Mouse (Mus musculus) spleen, adult 12 weeks (tissue): ENCODE measurements at regions not wholly inside any gene's neighbourhood (a gene's known extent, or its start where the extent isn't known, plus 50 kb on each side); places are given as distances from the start of the nearest gene placed in this dataset.

Experiments
- DNase-seq: peaks from one replicate; pipeline ENCODE4 v3.0.0; 2022; ENCODE audit warnings: low spot score

DNA sequence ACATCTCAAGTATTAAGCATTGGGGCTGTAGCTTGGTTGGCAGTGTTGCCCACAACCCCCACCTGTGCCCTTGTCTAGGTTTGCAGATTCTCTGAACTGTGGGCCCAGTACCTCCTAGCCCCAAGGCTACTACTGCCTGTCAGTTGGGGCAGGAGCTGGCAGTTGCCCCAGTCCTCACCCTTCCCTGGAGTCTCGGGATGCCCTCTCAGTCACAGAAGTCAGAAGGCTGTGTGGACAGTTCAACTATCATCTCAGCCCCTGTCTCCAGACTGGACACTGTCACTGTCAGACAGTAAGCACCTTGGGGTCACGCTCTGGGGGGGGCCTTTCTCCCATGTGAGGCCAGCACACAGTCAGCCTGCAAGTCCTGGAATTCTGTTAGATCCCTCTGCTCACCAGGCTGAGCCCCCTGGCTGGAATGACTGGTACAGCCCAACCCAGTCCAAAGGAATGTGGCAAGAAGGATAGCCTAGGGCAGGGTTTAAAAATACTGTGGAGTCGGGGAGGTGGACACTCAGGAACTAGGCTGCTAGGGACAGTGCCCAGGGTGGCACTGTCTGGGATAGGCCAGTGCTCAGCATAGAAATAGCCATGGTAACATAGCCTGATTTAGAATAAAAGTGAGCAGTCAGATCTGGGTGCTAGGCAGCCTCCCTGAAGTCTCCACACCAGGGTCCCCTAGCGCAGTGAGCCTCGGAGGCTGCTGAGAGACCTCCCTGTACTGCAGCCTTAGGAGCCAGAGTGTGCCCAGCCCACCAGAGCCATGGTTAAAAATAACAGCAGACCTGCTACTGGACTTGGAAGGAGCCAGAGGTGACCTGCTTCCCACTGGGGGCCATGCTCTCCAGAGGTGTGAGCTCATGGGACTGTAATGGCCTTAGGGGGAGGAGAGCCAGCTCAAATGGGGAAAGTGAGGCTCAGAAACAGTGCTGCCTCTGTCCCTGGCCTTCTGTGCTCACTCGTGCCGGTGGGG, 83.1 kb upstream of the Ptpn1 start:
- DNase-seq, result no peak

- DNase-seq, result no peak
These were observed 84.4 kb upstream of the Ptpn1 start for GRCm38 (mm10) chr2:167847281-167848077.

DNA sequence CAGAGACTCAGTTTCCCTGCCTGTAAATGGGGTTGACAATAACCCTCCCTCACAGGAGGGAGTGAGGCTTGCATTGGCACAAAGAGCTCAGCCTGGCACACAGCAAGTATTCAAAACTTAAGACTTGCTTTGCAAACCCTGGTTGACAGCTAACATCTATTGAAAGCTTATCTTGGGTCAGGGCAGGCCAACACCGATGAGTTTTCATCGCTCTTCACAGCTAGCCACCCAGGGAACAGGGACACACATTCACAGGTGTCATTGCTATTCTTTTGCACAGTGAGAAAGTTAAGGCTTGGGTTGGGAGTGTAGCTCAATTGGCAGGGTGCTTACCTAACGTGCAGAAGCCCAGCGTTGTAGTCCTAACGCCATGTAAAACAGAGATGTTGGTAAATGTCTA, 86.5 kb upstream of the Ptpn1 start:
- no peak for DNase-seq

DNA sequence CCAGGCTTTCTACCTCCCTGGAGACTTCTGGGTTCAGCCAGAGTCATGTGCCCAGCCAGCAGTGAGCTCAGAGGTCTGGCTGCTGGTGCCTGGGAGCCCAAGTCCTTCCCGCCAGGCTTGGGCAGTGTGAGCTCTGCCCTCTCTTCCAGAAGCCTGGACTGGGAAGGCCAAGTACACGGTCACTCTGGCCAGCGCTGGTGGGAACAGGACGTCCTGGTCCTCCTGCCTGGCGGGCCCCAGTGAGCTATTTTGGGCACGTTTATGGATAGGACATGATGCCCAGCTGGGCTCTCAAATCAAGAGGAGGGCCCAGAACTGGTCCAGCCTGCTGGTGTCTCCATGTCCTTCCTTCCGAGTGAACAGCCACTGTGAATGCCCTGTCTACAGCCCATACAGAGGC, 87.3 kb upstream of the Ptpn1 start:
- no peak for DNase-seq

DNA sequence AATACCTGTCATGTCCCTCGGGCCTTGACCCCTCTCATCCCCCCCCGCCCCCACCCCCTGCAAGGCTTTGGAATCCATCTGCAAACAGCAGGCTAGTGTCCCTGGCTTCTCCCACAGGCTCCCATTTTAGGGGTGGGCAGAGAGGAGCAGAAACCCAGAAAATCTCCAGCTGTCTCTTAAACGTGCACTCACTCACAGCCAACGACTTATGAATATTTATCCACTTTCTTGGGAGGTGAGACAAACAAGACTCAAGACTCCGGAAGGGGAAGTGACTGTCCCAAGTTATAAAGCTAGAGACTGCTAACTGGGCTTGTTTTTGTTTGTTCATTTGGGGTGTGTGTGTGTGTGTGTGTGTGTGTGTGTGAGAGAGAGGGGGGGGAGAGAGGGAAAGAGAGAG, 87.9 kb upstream of the Ptpn1 start:
- no peak for DNase-seq

DNA sequence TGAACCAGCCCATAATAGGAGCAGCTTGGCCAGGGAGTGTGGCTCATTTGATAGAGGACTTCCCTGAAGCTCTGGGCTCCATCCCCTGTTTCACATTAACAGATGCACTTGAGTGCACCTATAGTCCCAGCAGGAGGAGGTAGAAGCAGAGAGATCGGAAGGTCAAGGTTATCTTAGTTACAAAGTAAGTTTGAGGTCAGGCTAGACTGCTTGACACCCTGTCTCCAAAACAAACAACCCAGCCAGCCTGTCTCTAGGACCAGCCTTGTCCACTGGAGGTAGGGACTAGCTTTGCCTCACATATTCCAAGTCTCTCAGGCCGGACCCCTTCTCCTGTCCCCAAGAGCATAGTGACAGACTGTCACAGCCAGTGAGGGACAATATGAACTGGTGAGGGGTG, 88.9 kb upstream of the Ptpn1 start:
- no peak for DNase-seq

- no peak for DNase-seq
These were observed 89.4 kb upstream of the Ptpn1 start for GRCm38 (mm10) chr2:167842473-167842872.

DNA sequence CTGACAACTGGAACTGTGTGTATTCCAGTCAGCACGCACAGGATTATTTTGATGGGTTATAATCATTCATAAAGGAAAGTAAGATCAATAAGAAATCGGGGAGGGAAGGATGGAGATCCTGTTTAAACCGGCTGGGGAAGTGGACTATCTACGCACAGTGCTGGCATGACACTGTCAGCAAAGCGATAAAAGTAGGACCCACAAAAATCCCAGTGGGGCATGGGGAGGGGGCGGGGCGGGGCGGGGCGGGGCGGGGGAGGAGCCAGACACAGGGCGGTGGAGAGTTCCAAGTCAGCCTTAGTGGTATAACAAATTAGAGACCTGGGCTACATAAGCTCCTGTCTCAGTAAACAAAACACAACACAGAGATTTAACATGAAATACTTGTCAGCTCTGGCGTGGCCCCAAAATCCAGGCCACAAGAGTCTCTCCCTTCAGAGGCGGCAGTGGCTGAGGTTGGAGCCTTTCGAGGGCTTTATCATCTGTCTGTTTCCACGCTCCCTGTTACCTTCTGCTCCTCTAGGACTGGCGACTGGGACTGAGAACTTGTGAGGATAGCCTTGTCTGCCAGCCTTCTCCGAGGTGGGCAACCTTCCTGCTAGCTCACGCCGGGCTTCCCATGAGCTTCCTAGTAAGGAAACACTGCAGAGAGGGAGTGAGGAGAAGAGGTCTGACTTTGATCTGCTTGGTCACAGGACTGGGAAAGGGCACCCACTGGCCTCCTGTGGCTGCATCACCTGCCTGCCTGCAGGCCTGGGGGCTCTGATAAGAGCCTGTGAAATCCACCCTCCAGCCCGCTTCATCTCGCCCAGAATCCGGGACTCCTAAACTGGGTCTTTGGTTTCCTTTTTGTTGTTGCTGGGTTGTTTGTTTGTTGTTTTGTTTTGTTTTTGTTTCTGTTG, 90.3 kb upstream of the Ptpn1 start:
- no peak for DNase-seq

DNA sequence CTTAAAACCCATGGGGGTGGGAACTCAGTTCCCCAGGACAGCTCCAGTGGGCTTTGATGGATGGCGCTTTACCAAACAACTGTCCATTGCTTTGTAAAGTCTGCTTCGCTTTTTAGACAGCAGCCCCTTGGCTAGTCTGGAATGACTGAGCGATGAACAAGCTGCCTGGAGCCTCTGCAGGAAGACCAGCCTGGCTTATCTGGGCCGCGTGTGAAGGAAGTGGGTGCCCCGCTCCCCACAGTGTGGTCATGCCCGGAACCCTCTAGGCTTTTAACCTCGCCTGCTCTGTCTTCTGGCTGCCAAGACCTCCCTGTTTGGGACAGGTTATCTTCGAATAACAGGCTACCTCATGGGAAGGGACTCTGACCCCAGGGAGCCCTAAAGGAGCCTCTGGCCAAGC, 91.5 kb upstream of the Ptpn1 start:
- DNase-seq, result no peak

DNA sequence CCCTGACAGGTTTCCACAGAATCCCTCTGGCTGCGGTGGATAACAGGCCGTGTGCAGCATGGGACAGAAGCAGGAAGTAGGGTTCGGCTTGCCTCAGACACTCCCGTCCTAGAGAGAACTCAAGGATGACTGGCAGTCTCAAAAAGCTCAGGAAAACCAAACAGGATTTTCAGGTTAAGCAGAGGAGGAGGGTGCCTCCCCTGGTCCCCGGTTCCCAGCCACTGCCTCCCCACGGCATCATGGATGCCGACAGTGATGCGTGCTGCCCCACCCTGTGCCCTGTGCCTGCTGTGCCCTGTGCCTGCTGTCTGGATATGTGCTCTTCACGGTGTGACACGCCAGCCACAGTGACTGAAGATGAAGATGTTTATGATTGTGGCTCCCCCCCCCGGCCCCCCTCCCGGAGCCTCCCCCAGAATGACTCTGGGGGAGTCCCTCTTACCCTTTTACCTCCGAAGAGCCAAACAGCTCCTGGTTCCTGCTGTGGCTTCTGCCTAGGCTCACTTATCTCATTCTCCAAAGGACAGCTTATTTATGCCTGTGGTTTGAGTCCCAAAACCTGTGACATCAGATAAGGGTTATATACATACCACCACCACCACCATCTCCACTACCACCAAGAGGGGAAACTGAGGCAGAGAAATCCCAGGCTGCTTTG, 92.4 kb upstream of the Ptpn1 start:
- no peak for DNase-seq

DNA sequence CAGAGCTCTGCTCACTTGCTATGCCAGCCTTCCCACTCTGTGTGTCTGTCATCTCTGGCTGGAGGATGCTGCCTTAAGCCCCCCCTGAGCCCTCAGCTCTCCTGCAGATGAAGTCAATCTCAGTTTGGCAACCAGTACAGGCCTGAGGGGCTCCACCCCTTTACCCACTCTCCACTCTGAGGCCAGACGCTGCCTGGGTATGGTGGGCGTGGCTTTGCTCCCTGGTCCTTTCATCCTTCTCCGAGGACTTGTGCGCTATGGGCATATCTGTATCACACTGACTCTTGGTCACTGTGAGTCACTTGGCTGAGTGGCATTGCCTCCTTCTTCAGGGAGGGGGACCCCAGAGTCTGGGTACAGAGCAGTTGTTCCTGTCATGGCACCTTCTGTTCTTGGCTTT, 94.3 kb upstream of the Ptpn1 start:
- no peak for DNase-seq

DNA sequence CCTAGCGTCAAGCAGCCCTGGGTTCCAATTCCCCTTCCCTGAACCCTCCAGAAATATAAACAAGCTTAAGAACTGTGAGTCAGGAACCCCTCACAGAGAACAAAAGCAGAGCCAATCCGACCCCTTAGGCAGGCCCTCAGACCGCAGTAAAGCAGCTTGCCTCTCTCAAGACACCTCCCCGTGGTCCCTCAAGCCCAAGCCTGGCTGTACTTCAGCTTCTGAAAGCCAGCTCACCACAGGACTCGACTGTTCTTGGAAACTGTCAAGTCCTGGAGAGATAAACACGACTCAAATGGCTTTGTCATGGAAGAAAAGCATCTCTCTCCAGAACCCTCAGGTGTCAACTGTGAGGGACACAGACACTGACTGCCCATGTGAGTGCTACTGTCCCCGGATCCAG, 95.2 kb upstream of the Ptpn1 start:
- no peak for DNase-seq

DNA sequence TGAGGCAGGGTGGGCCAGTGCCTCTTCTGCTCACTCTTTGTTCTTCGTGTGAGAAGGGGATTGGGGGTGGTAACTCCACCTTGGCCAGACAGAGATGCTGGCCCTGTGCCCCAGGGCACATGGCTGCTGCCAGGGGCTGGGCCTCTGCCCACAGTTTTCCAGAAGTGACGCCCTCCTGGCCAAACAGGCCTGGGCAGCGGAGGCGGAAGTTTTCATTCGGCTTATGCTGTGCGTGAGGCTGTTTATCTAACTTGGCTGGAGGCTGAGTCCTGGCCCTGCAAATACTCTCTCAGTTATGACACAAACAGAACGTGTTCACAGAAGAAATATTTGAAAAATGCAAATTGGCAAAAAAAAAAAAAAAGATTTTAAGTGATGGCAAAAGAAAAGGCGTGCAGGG, 97.3 kb upstream of the Ptpn1 start:
- no peak for DNase-seq

GRCm38 (mm10) chr2:167833290-167833953, 98.4 kb upstream of the Ptpn1 start:
- DNase-seq, result no peak

DNA sequence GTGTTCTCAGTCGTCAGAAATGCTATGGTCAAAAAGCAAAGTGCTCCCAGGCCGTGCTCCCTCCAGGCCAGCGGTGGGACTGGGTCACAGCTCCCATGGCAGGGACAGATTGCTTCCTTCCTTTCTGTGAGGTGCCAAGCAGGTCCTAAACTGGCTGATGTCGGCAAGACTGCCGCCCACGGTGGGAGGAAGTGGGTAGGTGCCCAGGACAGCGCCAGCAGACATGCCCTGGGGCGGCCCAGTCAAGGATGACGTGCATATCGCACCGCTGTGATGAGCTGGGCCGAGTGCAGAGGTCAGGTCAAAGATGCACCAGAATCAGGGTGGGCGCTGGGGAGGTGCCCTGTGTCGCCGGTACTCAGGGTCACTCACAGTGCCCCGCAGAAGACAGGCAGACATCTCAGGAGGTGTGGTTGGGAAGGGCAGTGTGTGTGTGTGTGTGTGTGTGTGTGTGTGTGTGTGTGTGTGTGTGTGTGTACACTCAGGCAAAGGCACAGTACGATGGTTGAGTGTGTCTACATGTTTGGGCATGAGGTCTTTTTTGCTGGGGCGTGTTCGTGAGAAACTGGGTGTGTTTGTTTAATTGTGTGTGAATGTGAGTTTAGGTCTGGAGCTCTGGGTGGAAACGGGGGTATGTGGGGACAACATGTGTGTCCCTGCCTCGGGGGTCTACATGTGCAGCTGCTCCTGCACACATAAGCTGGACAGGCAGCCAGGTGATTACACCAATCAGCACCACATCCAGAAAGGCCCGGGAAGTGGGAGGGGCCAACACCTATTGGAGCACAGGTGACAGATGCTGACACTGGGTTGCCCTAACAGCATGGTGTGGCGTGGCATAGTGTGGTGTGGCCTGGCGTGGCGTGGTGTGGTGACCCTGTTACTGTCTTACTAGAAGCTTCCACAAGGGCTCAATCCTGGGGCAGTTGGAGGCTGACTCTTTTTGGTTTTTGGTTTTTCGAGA, 100.5 kb upstream of the Ptpn1 start:
- peak; percentile 15 for DNase-seq

GRCm38 (mm10) chr2:167828258-167828657, 103.6 kb upstream of the Ptpn1 start:
- no peak for DNase-seq

GRCm38 (mm10) chr2:167826922-167827703, 104.7 kb upstream of the Ptpn1 start:
- DNase-seq, result no peak

GRCm38 (mm10) chr2:167823513-167823912, 108.3 kb upstream of the Ptpn1 start:
- DNase-seq, result no peak

GRCm38 (mm10) chr2:167823044-167823443, 108.8 kb upstream of the Ptpn1 start:
- no peak for DNase-seq
